Mouse (Mus musculus) cerebellum, adult 8-10 months (tissue): Measurements from ENCODE around the gene Kcnd1.
A peak's percentile ranks its signal among the peaks of the same experiment; 100 is the strongest.
"Not testable (repeated sequence)": the region's sequence is repeated elsewhere in the genome, so short reads cannot be mapped to it uniquely, and the experiment has no call there.

Experiments used
- DNase-seq: peaks from one replicate; pipeline ENCODE4 v3.0.0; 2022

Gene Kcnd1

DNA sequence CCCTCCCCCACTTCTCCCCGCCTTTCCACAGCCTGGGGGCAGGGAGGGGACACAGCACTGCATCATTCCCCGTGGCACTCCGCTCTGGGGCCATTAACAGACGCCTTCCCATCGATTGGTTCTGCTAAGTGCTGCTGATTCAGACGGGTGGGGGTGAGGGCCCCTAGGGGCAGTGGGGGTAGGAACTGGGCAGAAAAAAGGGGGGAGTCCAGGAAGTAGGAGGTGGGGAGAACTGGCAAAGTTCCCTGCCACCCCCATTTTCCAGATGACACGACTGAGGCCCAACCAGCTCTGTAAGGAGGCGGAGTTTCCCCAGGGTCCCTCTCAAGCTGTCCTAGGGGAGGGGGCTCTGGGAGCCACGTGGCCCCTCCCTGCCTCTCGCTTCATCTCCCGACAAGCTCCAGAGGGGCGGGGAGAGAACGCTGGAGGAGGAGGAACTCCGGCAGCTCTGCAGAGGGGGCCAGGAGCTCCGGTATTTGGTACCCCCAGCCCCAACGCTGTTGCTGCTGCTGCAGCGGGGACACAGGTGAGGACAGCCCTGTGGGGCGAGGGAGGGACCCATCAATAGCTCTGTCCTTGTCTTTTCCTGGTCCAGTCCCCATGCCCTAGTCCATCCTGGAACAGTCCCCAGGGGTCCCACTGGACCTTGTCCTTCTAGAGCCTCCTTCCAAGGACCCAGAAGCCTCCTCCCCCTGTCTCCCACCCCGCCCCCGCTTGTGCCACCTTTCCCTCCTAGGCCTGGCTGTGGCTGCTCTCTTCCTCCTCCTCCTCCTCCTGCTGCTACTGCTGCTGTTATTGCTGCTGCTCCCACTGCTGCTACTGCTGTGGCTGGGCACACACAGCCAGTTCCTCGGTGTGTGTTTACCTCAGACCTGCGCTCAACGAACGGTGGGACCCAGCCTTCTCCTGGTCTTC, at the start of gene Kcnd1:
Gene Kcnd1, plus strand, starts transcription at position 425 of the 915 bp plus-strand sequence.
- DNase-seq, result peak; percentile 15

DNA sequence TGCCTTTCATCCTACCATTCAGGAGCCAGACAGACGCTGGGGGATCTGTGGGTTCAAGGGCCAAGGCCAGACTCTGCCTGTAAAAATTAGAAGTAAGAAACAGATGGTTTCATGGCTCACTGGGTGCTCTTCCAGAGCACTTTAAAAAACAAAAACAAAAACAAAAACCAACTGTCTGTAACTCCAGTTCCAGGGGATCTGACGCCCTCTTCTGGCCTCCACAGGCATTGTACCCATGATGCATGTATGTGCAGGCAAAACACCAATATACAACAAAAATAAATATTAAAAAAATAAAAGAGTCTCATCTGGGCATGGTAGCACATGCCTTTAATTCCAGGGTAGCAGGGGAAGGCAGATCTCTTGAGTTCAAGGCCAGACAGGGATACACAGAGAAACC, 49.3 kb upstream of the Kcnd1 start:
- no peak for DNase-seq

GRCm38 (mm10) chrX:7775501-7776205, 46.4 kb upstream of the Kcnd1 start:
- no peak for DNase-seq

DNA sequence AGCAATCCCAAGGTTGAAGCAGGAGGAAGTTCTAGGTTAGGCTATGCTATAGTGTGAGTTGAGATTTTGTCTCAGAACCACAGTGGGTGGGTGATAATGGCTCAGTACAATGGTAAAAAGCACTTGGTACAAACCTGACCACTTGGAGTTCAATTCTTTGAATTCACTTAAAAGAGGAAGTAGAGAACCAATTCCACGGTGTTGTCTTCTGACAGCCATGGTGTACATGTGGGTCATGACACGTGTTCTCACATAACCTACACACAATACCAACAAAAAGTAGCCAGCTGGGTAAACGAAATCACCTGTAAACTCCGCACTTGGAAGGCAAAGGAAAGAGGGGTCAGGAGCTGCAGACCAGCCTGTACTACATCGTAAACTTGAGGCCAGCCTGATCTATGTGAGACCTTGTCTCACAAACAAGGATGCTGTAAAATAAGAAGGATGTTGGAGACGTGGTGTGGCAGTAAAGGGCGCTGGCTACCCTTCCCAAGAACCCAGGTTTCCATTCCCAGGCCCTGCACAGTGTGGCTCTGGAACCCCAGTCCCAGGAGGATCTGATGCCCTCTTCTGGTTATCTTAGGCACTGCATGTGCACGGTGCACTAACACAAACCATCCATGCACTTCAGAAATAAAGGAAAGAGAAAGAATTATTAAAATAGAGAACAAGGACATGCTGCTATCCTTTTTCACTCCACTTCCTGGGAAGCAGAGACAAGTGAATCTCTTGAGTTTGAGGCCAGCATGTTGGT, 45.6 kb upstream of the Kcnd1 start:
- peak; percentile 58 for DNase-seq

DNA sequence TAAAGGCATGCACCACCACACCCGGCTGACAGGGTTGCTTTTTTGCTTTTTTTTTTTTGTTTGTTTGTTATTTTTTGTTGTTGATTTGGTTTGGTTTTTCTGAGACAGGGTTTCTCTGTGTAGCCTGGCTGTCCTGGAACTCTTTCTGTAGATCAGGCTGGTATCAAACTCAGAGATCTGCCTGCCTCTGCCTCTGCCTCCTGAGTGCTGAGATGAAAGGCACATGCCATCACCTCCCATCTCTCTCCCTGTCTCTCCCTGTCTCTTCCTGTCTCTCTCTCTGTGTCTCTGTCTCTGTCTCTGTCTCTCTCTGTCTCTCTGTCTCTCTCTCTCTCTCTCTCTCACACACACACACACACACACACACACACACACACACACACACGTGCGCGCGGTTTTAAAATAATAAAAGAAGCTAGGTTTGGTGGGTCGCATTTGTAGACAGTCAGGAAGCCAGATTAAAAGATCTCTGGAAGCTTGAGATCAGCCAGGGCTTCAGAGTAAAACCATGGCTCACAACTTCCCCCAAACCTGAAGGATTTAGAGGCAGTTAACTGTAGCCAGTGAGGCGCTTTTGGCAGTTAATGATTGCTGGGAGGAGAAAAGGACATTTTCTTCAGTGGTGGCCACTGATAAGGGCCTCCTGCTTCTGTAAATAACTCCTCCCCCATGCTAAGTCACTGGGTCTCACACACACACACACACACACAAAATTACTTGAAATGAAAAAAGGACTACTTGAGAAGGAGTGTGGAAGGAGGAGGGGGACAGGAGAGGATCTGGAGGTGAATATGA, 43.4 kb upstream of the Kcnd1 start:
- DNase-seq, result no peak

DNA sequence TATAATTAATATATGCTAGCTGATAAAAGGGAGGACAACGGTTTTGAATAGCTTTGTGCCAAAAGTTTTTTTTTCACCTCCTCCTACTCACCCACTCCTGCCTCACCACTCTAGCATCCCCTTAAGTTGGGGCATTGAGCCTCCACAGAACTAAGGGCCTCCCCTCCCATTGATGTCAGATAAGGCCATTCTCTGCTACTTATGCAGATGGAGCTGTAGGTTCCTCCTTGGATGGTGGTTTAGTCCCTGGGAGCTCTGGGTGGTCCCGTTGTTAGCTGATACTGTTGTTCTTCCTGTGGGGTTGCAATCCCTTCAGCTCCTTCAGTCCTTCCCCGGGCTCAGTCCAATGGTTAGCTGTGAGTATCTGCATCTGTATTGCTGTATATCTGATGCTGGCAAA, 42.8 kb upstream of the Kcnd1 start:
- no peak for DNase-seq

GRCm38 (mm10) chrX:7782603-7783092, 39.4 kb upstream of the Kcnd1 start:
- DNase-seq, result no peak

DNA sequence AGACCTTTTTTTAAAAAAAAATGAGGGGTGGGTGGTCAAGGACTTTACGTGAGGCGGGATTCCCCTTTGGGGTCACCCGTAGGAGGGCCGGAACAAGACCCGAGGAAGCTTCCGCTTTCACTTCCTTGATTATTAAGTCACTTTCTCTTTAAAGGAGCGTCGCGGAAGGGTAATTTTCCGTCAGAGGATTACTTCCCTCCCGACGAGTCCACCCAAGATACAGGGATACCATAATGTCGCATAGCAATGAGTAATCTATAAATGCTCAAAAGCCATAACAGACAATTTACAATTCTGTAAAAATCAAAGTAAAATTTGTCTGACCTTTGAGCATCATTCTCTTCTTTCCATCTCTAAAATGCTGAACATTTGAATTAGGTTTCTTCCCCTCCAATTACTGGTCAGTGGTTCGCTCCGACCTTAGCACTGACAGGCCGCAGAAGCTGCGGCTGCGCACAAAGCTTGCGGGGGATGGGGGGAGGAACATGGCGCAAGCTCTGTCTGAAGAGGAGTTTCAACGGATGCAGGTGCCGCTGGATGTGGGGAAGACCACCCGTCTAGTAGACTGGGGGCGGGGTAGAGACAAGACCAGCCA, 32.5 kb upstream of the Kcnd1 start, which contains the start of gene Gripap1:
Gene Gripap1, plus strand, starts transcription at position 224 of the 595 bp plus-strand sequence.
- DNase-seq, result peak; percentile 61

- no peak for DNase-seq
These were observed 31.8 kb upstream of the Kcnd1 start for GRCm38 (mm10) chrX:7790309-7790708.

DNA sequence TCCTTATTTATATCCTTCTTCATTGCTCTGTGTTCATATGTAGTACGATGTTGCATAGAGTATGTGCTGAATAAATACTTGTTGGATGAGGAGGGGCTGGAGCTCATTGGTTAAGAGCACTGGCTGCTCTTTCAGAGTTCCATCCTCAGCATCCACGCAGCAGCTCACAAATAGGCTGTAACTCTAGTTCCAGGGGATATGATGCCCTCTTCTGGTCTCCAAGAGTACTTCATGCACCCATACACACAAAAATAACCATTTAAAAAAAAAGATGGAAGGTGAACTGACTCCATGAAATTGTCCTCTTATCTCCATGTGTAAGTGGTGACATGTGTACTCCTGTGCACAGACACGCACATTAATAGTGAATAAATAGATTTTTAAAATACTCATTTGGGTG, 28.7 kb upstream of the Kcnd1 start:
- no peak for DNase-seq

DNA sequence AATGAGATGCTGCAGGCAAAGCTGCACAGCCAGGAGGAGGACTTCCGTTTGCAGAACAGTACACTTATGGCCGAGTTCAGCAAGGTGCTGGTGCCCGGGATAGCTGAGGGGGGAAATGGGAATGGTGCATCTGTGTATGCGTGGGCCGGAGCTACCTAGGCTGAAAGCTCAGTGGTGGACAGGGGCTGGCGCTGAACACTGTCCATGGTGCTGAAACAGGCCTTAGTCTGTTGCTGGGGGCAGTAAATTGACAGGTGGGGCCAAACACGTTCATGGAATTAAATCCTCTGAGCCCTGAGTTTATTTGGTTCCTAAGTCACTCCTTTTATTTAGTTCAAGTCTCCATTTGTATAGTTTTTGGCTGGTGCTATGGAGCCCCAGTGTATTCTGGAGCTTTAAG, 27.1 kb upstream of the Kcnd1 start:
- no peak for DNase-seq

DNA sequence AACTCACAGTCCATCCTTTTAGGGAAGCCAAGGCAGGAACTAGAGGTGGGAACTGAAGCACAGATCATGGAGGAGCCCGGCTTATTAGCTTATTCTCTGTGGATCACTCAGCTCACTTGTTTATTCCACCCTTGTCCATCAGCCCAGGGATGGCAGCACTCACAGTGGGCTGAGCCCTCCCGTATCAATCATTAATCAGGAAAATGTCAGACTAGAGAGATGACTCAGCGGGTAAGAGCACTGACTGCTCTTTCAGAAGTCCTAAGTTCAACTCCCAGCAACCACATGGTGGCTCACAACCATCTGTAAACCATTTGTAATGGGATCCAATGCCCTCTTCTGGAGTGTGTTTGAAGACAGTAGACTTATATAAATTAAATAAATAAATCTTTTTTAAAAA, 24.8 kb upstream of the Kcnd1 start:
- DNase-seq, result no peak

DNA sequence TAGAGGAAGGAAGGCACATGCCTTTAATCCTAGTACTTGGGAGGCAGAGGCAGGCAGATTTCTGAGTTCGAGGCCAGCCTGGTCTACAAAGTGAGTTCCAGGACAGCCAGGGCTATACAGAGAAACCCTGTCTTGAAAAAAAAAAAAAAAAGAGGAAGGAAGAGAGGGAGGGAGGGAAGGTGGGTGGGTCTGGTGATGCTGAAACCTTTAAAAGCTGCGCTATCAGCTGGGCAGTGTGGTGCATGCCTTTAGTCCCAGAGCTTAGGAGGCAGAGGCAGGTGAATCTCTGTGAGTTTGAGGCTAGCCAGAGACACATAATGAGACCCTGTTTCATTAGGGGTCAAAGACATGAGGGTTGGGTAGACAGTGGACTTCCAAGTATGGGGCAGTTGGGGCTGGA, 19.9 kb upstream of the Kcnd1 start:
- not testable (repeated sequence) for DNase-seq

DNA sequence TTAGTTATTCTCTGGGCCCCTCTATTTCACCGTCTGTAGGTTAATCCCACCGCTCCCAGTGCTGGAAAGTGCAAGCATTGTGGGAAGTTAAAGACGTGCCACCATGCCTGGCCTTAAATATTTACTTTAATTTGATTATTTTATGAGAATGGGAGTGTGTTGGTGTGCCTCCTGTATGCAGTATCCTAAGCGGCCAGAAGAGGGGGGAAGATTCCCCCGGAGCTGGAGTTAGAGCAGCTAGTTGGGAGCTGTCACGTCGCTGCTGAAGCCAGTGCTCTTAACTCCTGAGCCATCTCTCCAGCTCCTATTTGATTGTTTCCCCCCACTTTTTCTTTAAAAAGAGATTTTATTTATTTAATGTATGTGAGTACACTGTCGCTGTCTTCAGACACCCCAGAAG, 7.1 kb upstream of the Kcnd1 start:
- DNase-seq, result not testable (repeated sequence)

DNA sequence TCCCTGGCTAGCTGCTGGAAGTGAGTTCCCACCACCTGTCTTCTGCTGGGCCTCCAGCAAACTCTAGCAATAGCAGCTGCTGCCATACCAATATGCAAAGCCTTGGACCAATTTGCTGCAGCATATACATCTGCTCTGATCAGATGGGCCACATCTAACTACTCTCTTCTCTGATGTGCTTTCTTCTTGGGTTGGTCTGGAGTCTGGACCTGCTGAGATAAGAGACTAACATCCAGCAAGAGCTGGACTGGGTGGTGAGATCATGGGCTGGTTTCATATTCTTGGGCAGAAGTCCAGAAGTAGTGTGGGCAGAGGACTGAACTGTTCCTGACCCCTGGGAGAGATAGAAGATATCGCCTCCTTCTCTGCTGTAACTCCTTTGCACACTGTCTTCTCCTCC, 15.1 kb downstream of the Kcnd1 start:
- DNase-seq, result no peak

DNA sequence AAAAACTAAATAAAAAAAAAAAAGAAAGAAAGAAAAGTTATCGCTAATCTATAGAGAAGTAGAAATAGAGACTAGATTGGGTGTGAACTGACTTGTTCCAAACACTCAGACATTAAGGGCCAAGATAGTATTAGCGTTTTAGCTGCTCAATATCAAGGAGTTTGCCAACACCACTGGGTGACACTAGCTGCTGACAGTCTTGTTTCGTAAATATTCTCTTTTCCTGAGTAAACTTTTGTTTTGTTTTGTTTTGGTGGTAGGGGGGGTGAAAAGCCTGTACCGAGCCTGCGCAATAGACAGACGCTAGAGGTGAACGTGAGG, 18.7 kb downstream of the Kcnd1 start:
- no peak for DNase-seq

DNA sequence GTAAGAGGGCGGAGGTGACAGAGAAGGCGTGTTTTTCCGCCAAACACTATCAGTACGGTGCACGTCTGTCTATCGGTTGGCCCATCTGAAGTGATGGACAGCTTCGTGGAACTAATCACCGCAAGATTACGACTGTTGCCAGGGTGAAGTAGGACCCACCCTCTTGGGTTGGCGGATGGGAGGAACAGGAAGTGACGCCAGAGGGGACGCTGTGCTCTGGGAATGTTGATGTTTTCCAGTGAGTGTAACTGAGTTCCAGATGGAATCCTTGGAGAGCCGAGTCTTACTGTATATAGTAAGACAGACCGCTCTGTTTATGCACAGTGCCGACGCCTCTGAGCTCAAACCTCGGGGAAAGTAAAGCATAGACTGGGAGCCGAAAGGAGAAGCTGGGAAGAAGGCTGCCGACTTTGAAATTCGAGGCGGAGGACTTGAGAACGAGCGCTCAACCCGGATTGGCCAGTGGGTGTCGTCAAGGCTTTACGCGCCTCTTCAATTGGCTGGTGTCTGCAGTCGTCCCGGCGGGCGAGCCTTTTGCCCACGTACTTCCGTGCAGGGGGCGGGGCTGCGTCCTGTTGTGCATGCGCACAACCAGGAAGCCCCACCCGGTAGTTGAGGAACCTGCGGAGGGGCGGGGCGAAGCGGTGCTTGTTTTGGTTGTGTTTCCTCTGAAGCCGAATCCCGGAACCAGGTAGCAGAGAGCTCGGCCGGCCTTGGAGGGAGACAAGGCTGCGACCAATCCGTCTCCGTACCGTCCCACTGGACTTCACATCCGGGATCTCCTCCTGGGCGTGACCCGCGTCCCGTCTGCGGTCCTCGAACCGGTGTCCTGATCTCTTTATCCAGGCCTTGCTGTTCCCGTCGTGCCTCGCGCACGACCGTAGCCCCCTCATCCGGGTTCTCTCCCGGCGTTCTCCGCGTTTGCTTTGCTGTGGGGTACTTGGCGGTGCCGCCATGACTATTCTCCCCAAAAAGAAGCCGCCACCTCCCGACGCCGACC, 19.4 kb downstream of the Kcnd1 start, which contains the start of gene Otud5:
Gene Otud5, plus strand, starts transcription at position 202 of the 1,000 bp plus-strand sequence.
- peak; percentile 90 for DNase-seq

GRCm38 (mm10) chrX:7842318-7842717, 20.2 kb downstream of the Kcnd1 start:
- peak; percentile 23 for DNase-seq

- no peak for DNase-seq
These were observed 25.8 kb downstream of the Kcnd1 start for GRCm38 (mm10) chrX:7847845-7848244.

DNA sequence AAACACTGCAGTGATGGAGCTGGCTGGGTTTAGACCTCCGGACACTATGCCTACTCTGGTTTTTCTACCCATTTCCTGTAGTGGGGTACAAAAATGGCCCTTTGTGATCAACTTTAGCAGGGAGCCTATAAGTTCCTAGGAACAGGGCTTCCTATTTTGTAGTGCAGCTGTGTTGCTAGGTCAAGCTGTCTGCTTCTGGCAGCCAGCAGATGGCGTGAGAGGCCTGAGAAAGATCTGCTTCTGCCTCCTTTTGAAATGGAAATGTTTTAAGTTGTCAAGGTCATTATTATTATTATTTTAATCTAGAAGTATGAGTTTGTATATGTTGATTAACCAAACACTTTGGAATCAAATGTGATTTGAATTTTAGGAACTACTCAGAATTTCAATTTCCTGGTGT, 32.5 kb downstream of the Kcnd1 start:
- peak; percentile 32 for DNase-seq
